Mouse (Mus musculus) lung, embryonic 15.5 days (tissue): ENCODE data around the gene Sephs1. TPM values are rescaled to one million over a fixed set of nuclear protein-coding genes. Genes with fewer than 3 reads are reported as not detected.

ENCODE experiments used
- ATAC-seq: fragments of 200-750 bp; cut with Nextera tagmentation; 2 replicates; pipeline ENCODE4 v1.8.0; 2017; ENCODE audit warnings: moderate number of reproducible peaks, borderline replicate concordance; ENCODE audit not compliant: low FRiP score, low TSS enrichment; ENCODE audit errors: extremely low read depth
- H3K27ac ChIP-seq: fragments of 300-500 bp; sonication (generic); 2 replicates; pipeline ENCODE4 v1.5.1; 2015; ENCODE audit warnings: moderate library complexity, mild to moderate bottlenecking, inconsistent platforms
- H3K27me3 ChIP-seq: fragments of 300-500 bp; sonication (generic); 2 replicates; pipeline ENCODE4 v1.6.1; 2015; ENCODE audit warnings: inconsistent platforms
- H3K36me3 ChIP-seq: fragments of 300-500 bp; sonication (generic); 2 replicates; pipeline ENCODE4 v1.6.1; 2015; ENCODE audit warnings: inconsistent platforms
- H3K4me1 ChIP-seq: fragments of 300-500 bp; sonication (generic); 2 replicates; pipeline ENCODE4 v1.6.1; 2015; ENCODE audit warnings: inconsistent platforms
- H3K4me2 ChIP-seq: fragments of 300-500 bp; sonication (generic); 2 replicates; pipeline ENCODE4 v1.6.1; 2015; ENCODE audit warnings: inconsistent platforms, mild to moderate bottlenecking, moderate library complexity
- H3K4me3 ChIP-seq: fragments of 300-500 bp; sonication (generic); 2 replicates; pipeline ENCODE4 v1.5.1; 2015; ENCODE audit warnings: mild to moderate bottlenecking, inconsistent platforms
- H3K9ac ChIP-seq: fragments of 300-500 bp; sonication (generic); 2 replicates; pipeline ENCODE4 v1.6.1; 2015; ENCODE audit warnings: inconsistent platforms
- H3K9me3 ChIP-seq: fragments of 300-500 bp; sonication (generic); 2 replicates; pipeline ENCODE4 v1.6.1; 2016; ENCODE audit warnings: inconsistent platforms
- WGBS: fragments of 180-500 bp; shearing (Covaris S2); methylation state at CpG from one replicate; pipeline ENCODE4 v1.1.7; 2015; 5-methylcytosine and 5-hydroxymethylcytosine counted together
- polyA plus RNA-seq: library from polyadenylated mRNA; unstranded; fragments of >200 nt; fragmentation: Nextera tagmentation; extraction: Ambion mirVana; gene quantifications from 2 replicates; pipeline ENCODE4 v1.2.1, GENCODE M21; 2015

The Sephs1 gene
- polyA plus RNA-seq, 1 experiment from 2014 or later, result 98.8 TPM

- no peaks in the 10 kb centered on the region for H3K36me3 ChIP-seq
- H3K9me3 ChIP-seq, result no peaks in the 10 kb centered on the region
- H3K4me2 ChIP-seq, result no peak overlapping the region
- no peak overlapping the region for H3K9ac ChIP-seq
- WGBS, result 63% methylated on average over 3 of the region's 3 CpGs
- no peak overlapping the region for H3K4me3 ChIP-seq
- H3K27me3 ChIP-seq, result no peaks in the 10 kb centered on the region
- ATAC-seq, result no peak
- H3K4me1 ChIP-seq, result peaks cover 6% of the 10 kb centered on the region; the same call in 1 of the 2 replicates
- no peak overlapping the region for H3K27ac ChIP-seq
These were observed 5.2 kb upstream of the Sephs1 start for GRCm38 (mm10) chr2:4876131-4876530.

- peak overlapping the region; percentile 99 for H3K9ac ChIP-seq
- peak overlapping the region; percentile 100 for H3K27ac ChIP-seq
- H3K4me1 ChIP-seq, result peaks cover 13% of the 10 kb centered on the region
- peak overlapping the region; percentile 80 for H3K4me2 ChIP-seq
- H3K36me3 ChIP-seq, result peaks cover 8% of the 10 kb centered on the region
- peak; percentile 7 for ATAC-seq
- no peaks in the 10 kb centered on the region for H3K9me3 ChIP-seq
- WGBS, result 2% methylated on average over 20 of the region's 20 CpGs
- H3K4me3 ChIP-seq, result peak overlapping the region; percentile 93
- H3K27me3 ChIP-seq, result no peaks in the 10 kb centered on the region
These were observed 521 bp upstream of the Sephs1 start for GRCm38 (mm10) chr2:4880737-4881349.

GRCm38 (mm10) chr2:4882249-4882791, 956 bp downstream of the Sephs1 start:
- WGBS, result under 1% methylated on average over 50 of the region's 63 CpGs

GRCm38 (mm10) chr2:4883009-4883704, 1.8 kb downstream of the Sephs1 start:
- Histone ChIP-seq H3K4me3 (peak overlapping the region; percentile 93), H3K4me2 (peak overlapping the region; percentile 80), H3K27ac (peak overlapping the region; percentile 100), H3K27me3 (no peaks in the 10 kb centered on the region), H3K4me1 (peaks cover 13% of the 10 kb centered on the region), H3K9me3 (no peaks in the 10 kb centered on the region), H3K36me3 (peaks cover 29% of the 10 kb centered on the region), H3K9ac (peak overlapping the region; percentile 99)
- ATAC-seq, result no peak
- WGBS, result under 1% methylated on average over 18 of the region's 18 CpGs

More at GRCm38 (mm10) chr2:4882249-4882791, 956 bp downstream of the Sephs1 start:
- no peaks in the 10 kb centered on the region for H3K27me3 ChIP-seq
- peaks cover 21% of the 10 kb centered on the region for H3K36me3 ChIP-seq
- H3K9me3 ChIP-seq, result no peaks in the 10 kb centered on the region
- peak overlapping the region; percentile 100 for H3K27ac ChIP-seq
- H3K4me3 ChIP-seq, result peak overlapping the region; percentile 93
- peak overlapping the region; percentile 99 for H3K9ac ChIP-seq
- peak overlapping the region; percentile 80 for H3K4me2 ChIP-seq
- H3K4me1 ChIP-seq, result peaks cover 13% of the 10 kb centered on the region
- peak; percentile 81 for ATAC-seq

GRCm38 (mm10) chr2:4886896-4887295, 5.5 kb downstream of the Sephs1 start:
- Histone ChIP-seq H3K27ac (no peak overlapping the region), H3K9me3 (no peaks in the 10 kb centered on the region), H3K4me2 (no peak overlapping the region), H3K27me3 (no peaks in the 10 kb centered on the region), H3K4me3 (no peak overlapping the region), H3K4me1 (peaks cover 13% of the 10 kb centered on the region), H3K36me3 (peaks cover 61% of the 10 kb centered on the region), H3K9ac (no peak overlapping the region)
- 82% methylated on average over 6 of the region's 6 CpGs for WGBS
- ATAC-seq, result no peak

GRCm38 (mm10) chr2:4895598-4895997, 14.2 kb downstream of the Sephs1 start:
- 82% methylated on average over 2 of the region's 2 CpGs for WGBS
- Histone ChIP-seq H3K36me3 (peaks cover 79% of the 10 kb centered on the region), H3K9ac (no peak overlapping the region)

GRCm38 (mm10) chr2:4896970-4897369, 15.6 kb downstream of the Sephs1 start:
- peaks cover 83% of the 10 kb centered on the region for H3K36me3 ChIP-seq
- no peak for ATAC-seq
- WGBS, result 90% methylated on average over 4 of the region's 4 CpGs

More at GRCm38 (mm10) chr2:4895598-4895997, 14.2 kb downstream of the Sephs1 start:
- H3K9me3 ChIP-seq, result no peaks in the 10 kb centered on the region
- ATAC-seq, result no peak
- H3K4me3 ChIP-seq, result no peak overlapping the region
- no peak overlapping the region for H3K4me2 ChIP-seq
- H3K27me3 ChIP-seq, result no peaks in the 10 kb centered on the region
- no peaks in the 10 kb centered on the region for H3K4me1 ChIP-seq
- no peak overlapping the region for H3K27ac ChIP-seq

GRCm38 (mm10) chr2:4900624-4901023, 19.3 kb downstream of the Sephs1 start:
- WGBS, result 79% methylated on average over 6 of the region's 6 CpGs

More at GRCm38 (mm10) chr2:4896970-4897369, 15.6 kb downstream of the Sephs1 start:
- H3K4me1 ChIP-seq, result no peaks in the 10 kb centered on the region
- no peaks in the 10 kb centered on the region for H3K27me3 ChIP-seq
- no peak overlapping the region for H3K9ac ChIP-seq
- H3K9me3 ChIP-seq, result no peaks in the 10 kb centered on the region
- no peak overlapping the region for H3K4me3 ChIP-seq
- H3K4me2 ChIP-seq, result no peak overlapping the region
- no peak overlapping the region for H3K27ac ChIP-seq

GRCm38 (mm10) chr2:4902346-4902745, 21.0 kb downstream of the Sephs1 start:
- Histone ChIP-seq H3K9ac (no peak overlapping the region), H3K27ac (no peak overlapping the region), H3K27me3 (no peaks in the 10 kb centered on the region), H3K36me3 (peaks cover 75% of the 10 kb centered on the region), H3K4me1 (0 out of 2 replicates have a peak, but pooled peaks cover 3% of the 10 kb centered on the region), H3K4me3 (no peak overlapping the region), H3K4me2 (no peak overlapping the region), H3K9me3 (no peaks in the 10 kb centered on the region)
- no peak for ATAC-seq
- WGBS, result 86% methylated on average over 5 of the region's 5 CpGs

More at GRCm38 (mm10) chr2:4900624-4901023, 19.3 kb downstream of the Sephs1 start:
- Histone ChIP-seq H3K4me2 (no peak overlapping the region), H3K27ac (no peak overlapping the region), H3K27me3 (no peaks in the 10 kb centered on the region), H3K4me1 (no peaks in the 10 kb centered on the region), H3K9me3 (no peaks in the 10 kb centered on the region), H3K4me3 (no peak overlapping the region), H3K9ac (no peak overlapping the region), H3K36me3 (peaks cover 71% of the 10 kb centered on the region)
- ATAC-seq, result no peak

GRCm38 (mm10) chr2:4907120-4907519, 25.8 kb downstream of the Sephs1 start:
- Histone ChIP-seq H3K4me1 (peaks cover 14% of the 10 kb centered on the region; the same call in 1 of the 2 replicates), H3K36me3 (peaks cover 37% of the 10 kb centered on the region), H3K27ac (peak overlapping the region; percentile 62), H3K9ac (no peak overlapping the region), H3K4me3 (no peak overlapping the region), H3K4me2 (no peak overlapping the region), H3K27me3 (no peaks in the 10 kb centered on the region), H3K9me3 (no peaks in the 10 kb centered on the region)
- no peak for ATAC-seq
- 60% methylated on average over 6 of the region's 6 CpGs for WGBS

GRCm38 (mm10) chr2:4907916-4908315, 26.6 kb downstream of the Sephs1 start:
- Histone ChIP-seq H3K4me3 (no peak overlapping the region), H3K9me3 (no peaks in the 10 kb centered on the region), H3K4me2 (no peak overlapping the region), H3K27me3 (no peaks in the 10 kb centered on the region), H3K27ac (peak overlapping the region; percentile 86), H3K4me1 (peaks cover 14% of the 10 kb centered on the region; the same call in 1 of the 2 replicates), H3K36me3 (peaks cover 34% of the 10 kb centered on the region), H3K9ac (no peak overlapping the region)
- WGBS, result 57% methylated on average over 7 of the region's 7 CpGs
- ATAC-seq, result no peak
